Mouse (Mus musculus) embryo, embryonic 10 days (tissue): ENCODE measurements around the gene Med15.
"Not testable (repeated sequence)": the region's sequence is repeated elsewhere in the genome, so short reads cannot be mapped to it uniquely, and the experiment has no call there.

Source experiments
- DNase-seq: peaks from one replicate; pipeline ENCODE4 v3.0.0-alpha.2; 2015; ENCODE audit warnings: low spot score

Med15 gene

DNA sequence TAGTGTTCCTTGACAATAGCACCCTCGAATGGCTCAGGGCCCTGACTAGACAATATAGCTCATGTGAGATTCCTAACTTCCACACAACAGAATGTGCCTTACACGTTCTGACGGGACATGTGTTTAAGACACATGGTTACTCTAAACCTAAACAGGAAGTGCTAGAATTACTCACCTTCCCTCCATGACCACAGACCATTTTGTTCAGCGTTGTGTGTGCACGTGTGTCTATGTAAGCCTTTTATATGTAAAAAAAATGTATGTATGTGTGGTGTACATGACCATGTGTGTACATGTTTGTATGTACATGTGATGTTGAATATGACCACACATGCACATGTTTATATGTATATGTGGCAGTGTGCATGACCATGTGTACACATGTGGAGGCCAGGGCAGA, 116.5 kb downstream of the Med15 start:
- no peak for DNase-seq

DNA sequence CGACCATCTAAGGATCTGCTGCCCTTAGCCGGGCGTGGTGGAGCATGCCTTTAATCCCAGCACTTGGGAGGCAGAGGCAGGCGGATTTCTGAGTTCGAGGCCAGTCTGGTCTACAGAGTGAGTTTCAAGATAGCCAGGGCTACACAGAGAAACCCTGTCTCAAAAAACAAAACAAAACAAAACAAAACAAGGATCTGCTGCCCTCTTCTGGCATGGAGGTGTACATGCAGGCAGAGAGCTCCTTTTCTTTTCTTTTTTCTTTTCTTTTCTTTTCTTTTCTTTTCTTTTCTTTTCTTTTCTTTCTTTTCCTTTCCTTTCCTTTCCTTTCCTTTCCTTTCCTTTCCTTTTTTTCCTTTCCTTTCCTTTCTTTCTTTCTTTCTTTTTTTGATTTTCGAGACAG, 118.0 kb downstream of the Med15 start:
- not testable (repeated sequence) for DNase-seq

DNA sequence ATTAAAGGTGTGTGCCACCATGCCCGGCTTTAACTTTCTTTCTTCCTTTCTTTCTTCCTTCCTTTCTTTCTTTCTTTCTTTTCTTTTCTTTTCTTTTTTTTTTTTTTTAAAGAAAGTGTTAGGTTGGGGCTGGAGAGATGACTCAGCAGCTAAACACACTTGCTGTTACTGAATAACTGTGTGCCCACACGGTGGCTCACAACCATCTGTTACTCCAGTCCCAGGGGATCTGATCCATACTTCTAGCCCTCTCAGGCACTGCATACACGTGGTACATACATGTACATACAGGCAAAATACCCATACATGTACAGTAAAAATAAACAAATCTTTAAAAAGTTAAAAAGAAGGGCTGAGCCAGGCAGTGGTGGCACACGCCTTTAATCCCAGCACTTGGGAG, 121.3 kb downstream of the Med15 start:
- DNase-seq: no peak

DNA sequence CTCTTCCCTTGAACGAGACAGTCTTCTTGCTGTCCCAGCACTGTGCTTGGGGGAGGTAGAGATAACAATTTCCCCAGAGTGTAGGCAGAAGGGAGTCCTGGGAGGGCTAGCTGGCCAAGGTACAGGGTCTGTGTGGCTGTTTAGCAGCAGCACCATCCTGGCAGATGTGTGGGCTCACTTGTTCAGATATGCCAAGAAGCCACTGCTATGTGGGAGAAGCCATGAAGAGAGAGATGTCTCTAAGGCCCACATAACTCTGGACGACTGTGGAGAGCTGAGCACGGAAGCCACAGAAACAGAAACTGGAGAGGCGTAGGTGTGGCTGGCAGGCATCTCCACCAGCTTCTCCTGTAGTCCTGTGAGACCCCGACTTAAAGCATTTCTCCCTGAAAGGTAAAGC, 127.0 kb downstream of the Med15 start:
- DNase-seq: no peak

DNA sequence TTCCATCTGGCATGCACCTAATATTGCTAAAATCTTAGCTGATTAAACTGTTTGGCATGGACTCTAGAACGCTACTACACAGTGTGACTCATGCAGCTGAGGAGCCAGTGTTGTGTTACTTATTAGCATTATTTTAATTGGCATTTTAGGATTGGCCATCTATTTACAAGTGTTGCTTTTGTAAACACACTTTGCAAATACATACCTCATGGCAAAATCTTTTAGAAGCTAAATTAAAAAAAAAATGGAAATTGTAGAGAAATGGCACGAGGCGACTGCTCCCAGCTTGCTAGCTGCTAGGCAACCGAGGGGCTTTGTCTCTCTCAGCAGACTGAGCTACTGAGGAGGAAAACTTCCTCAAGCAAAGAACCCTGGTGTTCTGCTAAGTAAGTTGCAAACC, 127.8 kb downstream of the Med15 start:
- DNase-seq: no peak
